Mouse (Mus musculus) midbrain, embryonic 15.5 days (tissue): ENCODE results near the gene Henmt1. TPM values are rescaled to one million over a fixed set of nuclear protein-coding genes. Genes with fewer than 3 reads are reported as not detected.

Source experiments
- polyA plus RNA-seq: library from polyadenylated mRNA; unstranded; fragments of >200 nt; fragmentation: Nextera tagmentation; extraction: Ambion mirVana; gene quantifications from 2 replicates; pipeline ENCODE4 v1.2.1, GENCODE M21; 2015

The Henmt1 gene
- polyA plus RNA-seq, 1 experiment from 2014 or later = 3.4 TPM

Other genes with a start within 250 kb of the Henmt1 start
- 16.1 and 20.1 TPM in 2 replicates for gene Gpsm2, start 217.6 kb upstream of the Henmt1 start, polyA plus RNA-seq
- gene Aknad1, start 200.2 kb upstream of the Henmt1 start, polyA plus RNA-seq = not detected in 2 replicates
- 14.0 and 14.1 TPM in 2 replicates for gene Stxbp3, start 99.3 kb upstream of the Henmt1 start, polyA plus RNA-seq
- gene Fndc7, start 49.9 kb upstream of the Henmt1 start, polyA plus RNA-seq = 0.05 and 0.18 TPM in 2 replicates
- gene Prpf38b, start 28.1 kb upstream of the Henmt1 start, polyA plus RNA-seq = 55.8 TPM in 2 replicates
- gene Gm9857, start 572 bp downstream of the Henmt1 start, polyA plus RNA-seq = not detected in 2 replicates
- gene Fam102b, start 87.7 kb downstream of the Henmt1 start, polyA plus RNA-seq = 22.3 and 25.3 TPM in 2 replicates
- not detected in 2 replicates for gene Slc25a54, start 140.6 kb downstream of the Henmt1 start, polyA plus RNA-seq
- 4.5 and 5.6 TPM in 2 replicates for gene Slc25a24, start 183.3 kb downstream of the Henmt1 start, polyA plus RNA-seq